Mouse (Mus musculus) heart, postnatal 0 days (tissue): ENCODE measurements at regions not wholly inside any gene's neighbourhood (a gene's known extent, or its start where the extent isn't known, plus 50 kb on each side); places are given as distances from the start of the nearest gene placed in this dataset.

Experiments
- ATAC-seq: fragments of 200-750 bp; cut with Nextera tagmentation; 2 replicates; pipeline ENCODE4 v1.8.0; 2017; ENCODE audit warnings: low read depth, moderate number of reproducible peaks, moderate library complexity; ENCODE audit not compliant: insufficient read depth
- DNase-seq: peaks from one replicate; pipeline ENCODE4 v3.0.0-alpha.2; 2016; ENCODE audit warnings: low spot score
- H3K27ac ChIP-seq: fragments of 300-500 bp; sonication (generic); 2 replicates; pipeline ENCODE4 v1.5.1; 2014; ENCODE audit warnings: low read depth, mild to moderate bottlenecking
- H3K27me3 ChIP-seq: fragments of 300-500 bp; sonication (generic); 2 replicates; pipeline ENCODE4 v1.6.1; 2014; ENCODE audit warnings: low read length, mixed read lengths; ENCODE audit not compliant: control insufficient read depth, insufficient read depth
- H3K36me3 ChIP-seq: fragments of 300-500 bp; sonication (generic); replicated peaks from 2 replicates; pipeline ENCODE4 v1.6.1; 2014; ENCODE audit warnings: low read length, mixed read lengths; ENCODE audit not compliant: control insufficient read depth, insufficient read depth
- H3K4me1 ChIP-seq: fragments of 300-500 bp; sonication (generic); 2 replicates; pipeline ENCODE4 v1.6.1; 2014; ENCODE audit warnings: antibody characterized with exemption; ENCODE audit not compliant: control insufficient read depth, insufficient read depth
- H3K4me2 ChIP-seq: fragments of 300-500 bp; sonication (generic); 2 replicates; pipeline ENCODE4 v1.6.1; 2014; ENCODE audit warnings: low read depth, mild to moderate bottlenecking, low read length, moderate library complexity
- H3K4me3 ChIP-seq: fragments of 300-500 bp; sonication (generic); 2 replicates; pipeline ENCODE4 v1.5.1; 2014; ENCODE audit warnings: low read depth, low read length
- H3K9ac ChIP-seq: fragments of 300-500 bp; sonication (generic); replicated peaks from 2 replicates; pipeline ENCODE4 v1.6.1; 2014; ENCODE audit warnings: low read depth, low read length, mixed read lengths
- H3K9me3 ChIP-seq: fragments of 300-500 bp; sonication (generic); replicated peaks from 2 replicates; pipeline ENCODE4 v1.6.1; 2016; ENCODE audit warnings: low read length; ENCODE audit not compliant: control insufficient read depth
- CTCF ChIP-seq: IDR thresholded peaks from 2 replicates; pipeline ENCODE4 v1.5.1; 2016; ENCODE audit warnings: antibody characterized with exemption, control low read depth, low read depth
- EP300 ChIP-seq: IDR thresholded peaks from 2 replicates; pipeline ENCODE4 v1.6.1; 2016; ENCODE audit warnings: antibody characterized with exemption, low read depth
- WGBS: fragments of 180-500 bp; shearing (Covaris S2); extraction: QIAGEN DNeasy Blood & Tissue Kit; methylation state at CpG from one replicate; pipeline ENCODE4 v1.1.7; 2014; 5-methylcytosine and 5-hydroxymethylcytosine counted together

- 60% methylated on average over 11 of the region's 11 CpGs for WGBS
- no peaks in the 10 kb centered on the region for H3K27me3 ChIP-seq
- H3K4me3 ChIP-seq: no peak overlapping the region
- no peaks in the 10 kb centered on the region for H3K4me1 ChIP-seq
- TF ChIP-seq CTCF: no peak
- TF ChIP-seq EP300: no peak
- H3K4me2 ChIP-seq: no peak overlapping the region
- 0 out of 2 replicates have a peak, but pooled peaks cover 5% of the 10 kb centered on the region for H3K9me3 ChIP-seq
- ATAC-seq: no peak
- no peak for DNase-seq
- H3K27ac ChIP-seq: no peak overlapping the region
- no peak overlapping the region for H3K9ac ChIP-seq
- H3K36me3 ChIP-seq: no peaks in the 10 kb centered on the region
Observed at GRCm38 (mm10) chr4:83926195-83926731, 400.9 kb downstream of the Ccdc171 start.

- DNase-seq (no peak), ATAC-seq (no peak)
- no peak overlapping the region for H3K27ac ChIP-seq
- H3K9me3 ChIP-seq: no peaks in the 10 kb centered on the region
- 53% methylated on average over 8 of the region's 8 CpGs for WGBS
- H3K9ac ChIP-seq: no peak overlapping the region
- H3K4me3 ChIP-seq: no peak overlapping the region
- H3K4me2 ChIP-seq: no peak overlapping the region
- TF ChIP-seq CTCF: no peak
- no peak for TF ChIP-seq EP300
- no peaks in the 10 kb centered on the region for H3K27me3 ChIP-seq
- H3K36me3 ChIP-seq: no peaks in the 10 kb centered on the region
- H3K4me1 ChIP-seq: no peaks in the 10 kb centered on the region
Observed at GRCm38 (mm10) chr4:83931897-83932654, 406.7 kb downstream of the Ccdc171 start.

GRCm38 (mm10) chr4:83941693-83942092 lies 416.3 kb downstream of the Ccdc171 start:
- H3K9me3 ChIP-seq: no peaks in the 10 kb centered on the region
- no peak overlapping the region for H3K4me2 ChIP-seq
- H3K27me3 ChIP-seq: no peaks in the 10 kb centered on the region
- DNase-seq: no peak
- no peak for ATAC-seq
- H3K27ac ChIP-seq: no peak overlapping the region
- H3K4me3 ChIP-seq: no peak overlapping the region
- no peak overlapping the region for H3K9ac ChIP-seq
- no peak for TF ChIP-seq CTCF
- TF ChIP-seq EP300: no peak
- no peaks in the 10 kb centered on the region for H3K36me3 ChIP-seq
- 68% methylated on average over 9 of the region's 9 CpGs for WGBS
- H3K4me1 ChIP-seq: no peaks in the 10 kb centered on the region

- no peaks in the 10 kb centered on the region for H3K4me1 ChIP-seq
Observed at GRCm38 (mm10) chr4:83949612-83950011, 424.3 kb downstream of the Ccdc171 start.

GRCm38 (mm10) chr4:83950809-83951409 lies 425.6 kb downstream of the Ccdc171 start:
- no peak for TF ChIP-seq EP300
- TF ChIP-seq CTCF: no peak
- no peak for DNase-seq

More at GRCm38 (mm10) chr4:83949612-83950011, 424.3 kb downstream of the Ccdc171 start:
- Histone ChIP-seq H3K4me2 (no peak overlapping the region), H3K9me3 (no peaks in the 10 kb centered on the region), H3K4me3 (no peak overlapping the region), H3K27me3 (no peaks in the 10 kb centered on the region), H3K27ac (no peak overlapping the region), H3K36me3 (no peaks in the 10 kb centered on the region), H3K9ac (no peak overlapping the region)
- no peak for DNase-seq
- TF ChIP-seq EP300 (no peak), CTCF (no peak)
- 85% methylated on average over 2 of the region's 2 CpGs for WGBS
- ATAC-seq: no peak

More at GRCm38 (mm10) chr4:83950809-83951409, 425.6 kb downstream of the Ccdc171 start:
- no peak for ATAC-seq
- WGBS: 68% methylated on average over 10 of the region's 10 CpGs
- Histone ChIP-seq H3K4me1 (no peaks in the 10 kb centered on the region), H3K4me2 (no peak overlapping the region), H3K27ac (no peak overlapping the region), H3K27me3 (no peaks in the 10 kb centered on the region), H3K9me3 (no peaks in the 10 kb centered on the region), H3K4me3 (no peak overlapping the region), H3K9ac (no peak overlapping the region), H3K36me3 (no peaks in the 10 kb centered on the region)
